Mouse (Mus musculus) mouse trophoblast stem cell (cell line): ENCODE results near the gene Vmn1r235.
"Not testable (repeated sequence)": the region's sequence is repeated elsewhere in the genome, so short reads cannot be mapped to it uniquely, and the experiment has no call there.

Source experiments
- in situ Hi-C, 2 experiments: fragments of 300-500 bp; cut with MseI, MboI; formaldehyde crosslinking; loops; 2 replicates in 1 of 2; 3 replicates in 1 of 2; pipeline ENCODE4 v1.15.1; 2025

Gene Vmn1r235

GRCm38 (mm10) chr17:21256111-21256510, at the start of gene Vmn1r235:
TSS of gene Vmn1r235 (plus strand) at chr17:21256411.
- in situ Hi-C loops: no loop called here

GRCm38 (mm10) chr17:21211081-21211480, 45.1 kb upstream of the Vmn1r235 start:
- in situ Hi-C loops: not testable (repeated sequence)

GRCm38 (mm10) chr17:21225787-21226186, 30.4 kb upstream of the Vmn1r235 start, which contains the start of gene Vmn1r234:
TSS of gene Vmn1r234 (plus strand) at chr17:21226087.
- in situ Hi-C loops: no loop called here

DNA sequence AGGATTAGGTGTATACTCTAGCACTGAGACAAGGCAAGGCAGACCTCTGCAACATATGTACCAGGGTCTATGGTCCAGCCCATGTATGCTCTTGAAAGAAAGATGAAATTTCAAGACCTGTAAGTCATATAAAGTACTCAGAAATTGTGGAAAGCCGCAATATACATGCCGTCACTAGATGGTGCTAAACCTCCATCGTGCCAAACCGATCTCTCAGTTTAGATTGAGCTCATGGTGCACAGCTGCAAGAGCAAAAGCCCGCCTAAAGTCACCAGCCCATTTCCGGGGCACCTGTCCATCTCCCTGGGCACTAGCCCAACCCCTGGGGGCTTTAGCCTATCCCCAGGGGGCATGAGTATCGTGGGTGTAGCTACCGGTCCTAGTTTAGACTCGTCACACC, 24.6 kb upstream of the Vmn1r235 start:
- in situ Hi-C loops: no loop called here

- in situ Hi-C loops: loop anchor here (10.0 kb wide), 1 partner anchor 153 kb away; the partner anchor contains the start of gene Zfp54 (in 2 of the 2)
Observed at GRCm38 (mm10) chr17:21272103-21272502, 15.9 kb downstream of the Vmn1r235 start.

DNA sequence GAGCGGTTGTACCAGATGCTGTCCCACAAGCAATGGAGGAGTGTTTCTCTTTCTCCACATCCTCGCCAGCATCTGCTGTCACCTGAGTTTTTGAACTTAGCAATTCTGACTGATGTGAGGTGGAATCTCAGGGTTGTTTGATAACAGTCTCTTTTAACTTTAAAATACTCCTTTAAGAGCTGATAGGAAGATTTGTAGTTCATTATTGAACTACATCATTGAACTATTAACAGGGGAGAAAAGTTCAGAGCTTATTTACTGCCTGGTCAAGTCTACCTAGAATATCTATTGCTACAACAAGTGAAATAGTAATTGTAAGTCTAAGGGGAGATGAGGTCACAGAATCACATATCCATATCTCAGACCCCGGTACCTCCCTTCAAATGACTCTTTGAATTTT, 26.4 kb downstream of the Vmn1r235 start, which contains the start of gene Vmn1r236:
Gene Vmn1r236 (plus strand): TSS at position 301 of the 400 bp plus-strand sequence.
- in situ Hi-C loops: no loop called here

- in situ Hi-C loops: no loop called here
Observed at GRCm38 (mm10) chr17:21284395-21284794, 28.2 kb downstream of the Vmn1r235 start.

DNA sequence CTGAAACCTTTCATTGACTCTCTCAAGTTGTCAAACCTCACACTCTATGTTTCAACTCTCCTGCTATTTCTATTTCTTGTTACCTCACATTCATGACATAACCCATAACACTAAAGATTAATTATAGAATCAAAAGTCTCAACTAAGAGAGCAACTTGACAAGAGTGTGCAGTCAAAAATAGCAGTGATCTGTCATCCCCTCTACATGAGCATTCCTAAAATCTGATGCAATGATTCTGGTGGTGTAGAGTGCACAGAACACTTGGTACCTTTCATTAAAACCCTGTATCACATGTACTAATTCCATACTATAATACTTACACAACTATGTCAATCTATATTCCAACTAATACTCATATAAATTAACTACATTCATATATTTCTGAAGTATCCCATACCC, 33.5 kb downstream of the Vmn1r235 start:
- in situ Hi-C loops: no loop called here

DNA sequence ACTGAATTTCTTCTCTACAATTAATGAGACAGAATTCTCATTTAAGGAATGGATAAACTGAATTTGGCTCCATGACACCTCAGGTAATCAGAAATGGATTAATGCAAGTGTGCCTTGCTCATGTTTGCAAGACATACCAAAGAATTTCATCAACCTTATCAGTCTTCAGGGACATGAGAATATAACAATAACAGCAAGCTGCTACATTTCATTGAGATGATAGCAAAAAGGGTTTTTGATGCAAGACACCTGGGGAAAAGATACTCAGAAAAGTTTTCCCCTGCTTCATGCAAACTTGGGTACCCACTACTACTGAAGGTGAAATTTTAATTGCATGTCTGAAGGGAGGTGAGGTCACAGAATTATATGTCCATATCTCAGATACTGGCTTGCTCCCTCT, 55.4 kb downstream of the Vmn1r235 start, which contains the start of gene Vmn1r237:
Gene Vmn1r237 (plus strand): TSS at position 301 of the 400 bp plus-strand sequence.
- in situ Hi-C loops: no loop called here
